Mouse (Mus musculus) stomach, postnatal 0 days (tissue): ENCODE data around the gene Srd5a3.

ENCODE experiments used
- CTCF ChIP-seq: IDR thresholded peaks from 2 replicates; pipeline ENCODE4 v1.5.1; 2016; ENCODE audit warnings: antibody characterized with exemption, low read depth, mild to moderate bottlenecking, moderate library complexity
- EP300 ChIP-seq: optimal IDR thresholded peaks from 2 replicates; pipeline ENCODE3; 2016; ENCODE audit warnings: antibody characterized with exemption

DNA sequence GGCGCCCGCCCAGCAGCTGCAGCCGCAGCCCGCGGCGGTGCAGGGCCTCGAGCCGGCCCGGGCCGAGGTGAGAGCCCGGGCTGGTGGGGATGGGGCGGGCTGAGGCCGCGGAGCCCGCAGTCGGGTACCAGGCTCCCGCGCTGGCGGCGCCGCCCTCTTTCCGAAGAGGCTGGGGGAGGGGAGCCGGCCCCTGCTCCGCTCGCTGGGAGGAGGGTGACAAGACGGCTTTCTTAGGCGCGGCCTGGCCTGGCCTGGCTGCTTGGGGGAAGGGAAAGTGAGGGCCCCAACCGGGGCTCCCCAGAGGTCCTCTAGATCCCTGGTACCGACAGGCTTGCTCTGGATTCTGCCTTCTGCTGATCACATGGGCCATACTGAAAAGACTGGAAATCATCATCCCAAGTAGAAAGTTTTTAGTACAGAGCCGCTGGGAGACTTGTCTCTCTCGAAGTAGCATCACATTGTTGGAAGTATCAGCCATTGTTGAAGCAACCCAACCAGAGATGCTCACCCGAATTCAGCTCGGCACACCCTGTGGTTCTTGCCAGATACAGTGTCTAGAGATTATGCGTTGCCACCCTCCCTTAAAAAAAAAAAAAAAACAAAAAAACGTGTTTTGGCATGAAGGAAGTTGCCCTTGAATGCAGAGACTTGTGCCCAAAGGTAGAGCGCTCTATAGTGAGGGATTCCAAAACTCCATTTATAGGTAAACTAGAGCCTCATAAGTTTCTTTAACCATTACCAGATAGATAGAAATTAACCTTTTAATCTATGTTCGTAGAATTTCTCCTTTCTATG, 44.4 kb downstream of the Srd5a3 start:
- TF ChIP-seq EP300 (no peak), CTCF (no peak)
